8 mouse cellular contexts compared by ENCODE assay signal in genomic region chr6:88465181-88465920, GRCm38 (mm10). TPM values are rescaled to one million over a fixed set of nuclear protein-coding genes. Genes with fewer than 3 reads are reported as not detected.
DNase-seq lines count a peak whose midpoint lies in the region; ATAC-seq lines count a peak whose summit lies in the region.

Gene Ruvbl1, plus strand, starts transcription at chr6:88465409.

- ATAC-seq in inflammation-experienced regulatory T-cells, adult 6 months: peak; percentile 99
- peak; percentile 98 for ATAC-seq in megakaryocyte-erythroid progenitor cell, adult 5-6 weeks (replicated peaks; ENCODE audit: low FRiP score, low TSS enrichment, poor library complexity, severe bottlenecking)

- DNase-seq in adrenal gland, adult (ENCODE audit: inconsistent age in 2 of 2, low spot score in 1 of 2): peak; percentile 93 to 97
- peak; percentile 98 for DNase-seq in embryo, embryonic 10.5 days (ENCODE audit: low spot score)
- DNase-seq in gastrocnemius, postnatal 14 days: peak; percentile 90
- DNase-seq in left cerebral cortex, postnatal 10 days (ENCODE audit: extremely low spot score in 1 of 2, low spot score in 2 of 2): peak; percentile 93 to 94
- peak; percentile 89 for DNase-seq in right cerebral cortex, postnatal 25 days
- DNase-seq in urinary bladder, postnatal 4 days (ENCODE audit: low spot score in 2 of 2): peak; percentile 88 to 90

- intact Hi-C loops in gastrocnemius, postnatal 14 days (cut with DNase I; ENCODE audit: low total_unique reads): no loop called here
- intact Hi-C loops in left cerebral cortex, postnatal 10 days (cut with DNase I): no loop called here

RNA-seq across cellular contexts. Expression of gene Ruvbl1, which starts in this region (rescaled TPM):
- total RNA-seq in gastrocnemius, postnatal 14 days (2021): 10 to 100 TPM; 23.3 to 26.5 TPM
- polyA plus RNA-seq in inflammation-experienced regulatory T-cells, adult 6 months (2017; shearing (Covaris generic)): 10 to 100 TPM; 51.3 to 68.4 (median 59.4) TPM
- total RNA-seq in left cerebral cortex, postnatal 10 days (2021): 10 to 100 TPM; 32.5 to 35.2 TPM
- 117 TPM in 2 replicates for total RNA-seq in megakaryocyte-erythroid progenitor cell, adult 5-6 weeks (2014; fragmentation: Nextera tagmentation)
- total RNA-seq in megakaryocyte-erythroid progenitor cell, adult 5-6 weeks (2017): 289 and 308 TPM in 2 replicates

Comparison
In these comparisons a context has a peak if more than half of its experiments do, and no peak if none do; other contexts are left out.
1. Peak in every context shown above with its lines: DNase-seq and ATAC-seq.